Mouse (Mus musculus) hindbrain, embryonic 10.5 days (tissue): ENCODE measurements around the gene Sik2. TPM values are rescaled to one million over a fixed set of nuclear protein-coding genes. Genes with fewer than 3 reads are reported as not detected.
A peak's percentile ranks its signal among the peaks of the same experiment; 100 is the strongest.

ENCODE experiments used
- DNase-seq: peaks from one replicate; pipeline ENCODE4 v3.0.0-alpha.2; 2017; ENCODE audit warnings: low spot score
- H3K27ac ChIP-seq: fragments of 300-500 bp; sonication (generic); 2 replicates; pipeline ENCODE4 v1.5.1; 2016; ENCODE audit warnings: mild to moderate bottlenecking, moderate library complexity
- H3K27me3 ChIP-seq: fragments of 300-500 bp; sonication (generic); 2 replicates; pipeline ENCODE4 v1.6.1; 2016; ENCODE audit warnings: mild to moderate bottlenecking; ENCODE audit not compliant: poor library complexity, insufficient read depth, severe bottlenecking
- H3K36me3 ChIP-seq: fragments of 300-500 bp; sonication (generic); 2 replicates; pipeline ENCODE4 v1.6.1; 2016; ENCODE audit warnings: mild to moderate bottlenecking, moderate library complexity
- H3K4me1 ChIP-seq: fragments of 300-500 bp; sonication (generic); replicated peaks from 2 replicates; pipeline ENCODE4 v1.6.1; 2016; ENCODE audit warnings: mild to moderate bottlenecking
- H3K4me3 ChIP-seq: fragments of 300-500 bp; sonication (generic); 2 replicates; pipeline ENCODE4 v1.5.1; 2016; ENCODE audit warnings: mild to moderate bottlenecking, moderate library complexity
- H3K9me3 ChIP-seq: fragments of 300-500 bp; sonication (generic); 2 replicates; pipeline ENCODE4 v1.6.1; 2016; ENCODE audit warnings: mild to moderate bottlenecking, moderate library complexity
- WGBS: fragments of 180-500 bp; shearing (Covaris S2); methylation state at CpG from one replicate; pipeline ENCODE4 v1.1.7; 2016; 5-methylcytosine and 5-hydroxymethylcytosine counted together
- polyA plus RNA-seq: library from polyadenylated mRNA; unstranded; fragments of >200 nt; fragmentation: Nextera tagmentation; extraction: Ambion mirVana; gene quantifications from 2 replicates; pipeline ENCODE4 v1.2.1, GENCODE M21; 2016

The Sik2 gene
- polyA plus RNA-seq, 1 experiment from 2014 or later, result 14.2 TPM

GRCm38 (mm10) chr9:51019670-51020069 is 10.8 kb upstream of the Sik2 start:
- DNase-seq, result no peak
- H3K27ac ChIP-seq, result no peak overlapping the region
- no peaks in the 10 kb centered on the region for H3K27me3 ChIP-seq
- no peaks in the 10 kb centered on the region for H3K9me3 ChIP-seq
- H3K4me1 ChIP-seq, result no peaks in the 10 kb centered on the region
- H3K4me3 ChIP-seq, result no peak overlapping the region
- 80% methylated on average over 7 of the region's 7 CpGs for WGBS
- no peaks in the 10 kb centered on the region for H3K36me3 ChIP-seq

- no peak for DNase-seq
- Histone ChIP-seq H3K4me3 (no peak overlapping the region), H3K9me3 (no peaks in the 10 kb centered on the region), H3K27ac (no peak overlapping the region), H3K4me1 (no peaks in the 10 kb centered on the region), H3K27me3 (peaks cover 10% of the 10 kb centered on the region; the same call in 1 of the 2 replicates), H3K36me3 (no peaks in the 10 kb centered on the region)
- 57% methylated on average over 4 of the region's 4 CpGs for WGBS
Measured at GRCm38 (mm10) chr9:51015732-51016131, 6.9 kb upstream of the Sik2 start.

- no peak overlapping the region for H3K4me3 ChIP-seq
- peaks cover 10% of the 10 kb centered on the region for H3K4me1 ChIP-seq
- WGBS, result 82% methylated on average over 1 of the region's 1 CpGs
Measured at GRCm38 (mm10) chr9:51013644-51014043, 4.8 kb upstream of the Sik2 start.

GRCm38 (mm10) chr9:51009656-51009950 is 730 bp upstream of the Sik2 start:
- peaks cover 21% of the 10 kb centered on the region for H3K27me3 ChIP-seq
- H3K9me3 ChIP-seq, result no peaks in the 10 kb centered on the region
- H3K4me1 ChIP-seq, result peaks cover 27% of the 10 kb centered on the region
- WGBS, result 3% methylated on average over 6 of the region's 6 CpGs
- H3K4me3 ChIP-seq, result peak overlapping the region; percentile 89
- peak overlapping the region; percentile 93 for H3K27ac ChIP-seq
- H3K36me3 ChIP-seq, result no peaks in the 10 kb centered on the region
- no peak for DNase-seq

More at GRCm38 (mm10) chr9:51013644-51014043, 4.8 kb upstream of the Sik2 start:
- Histone ChIP-seq H3K27ac (no peak overlapping the region), H3K27me3 (peaks cover 21% of the 10 kb centered on the region), H3K9me3 (no peaks in the 10 kb centered on the region), H3K36me3 (no peaks in the 10 kb centered on the region)
- no peak for DNase-seq

GRCm38 (mm10) chr9:51008068-51008840 is 619 bp downstream of the Sik2 start:
- peak; percentile 64 for DNase-seq
- H3K9me3 ChIP-seq, result no peaks in the 10 kb centered on the region
- peak overlapping the region; percentile 93 for H3K27ac ChIP-seq
- H3K4me1 ChIP-seq, result peaks cover 27% of the 10 kb centered on the region
- H3K27me3 ChIP-seq, result peaks cover 21% of the 10 kb centered on the region
- under 1% methylated on average over 65 of the region's 65 CpGs for WGBS
- peak overlapping the region; percentile 89 for H3K4me3 ChIP-seq
- no peaks in the 10 kb centered on the region for H3K36me3 ChIP-seq

- H3K27ac ChIP-seq, result peak overlapping the region; percentile 93
- peaks cover 21% of the 10 kb centered on the region for H3K27me3 ChIP-seq
- peak overlapping the region; percentile 89 for H3K4me3 ChIP-seq
- 16% methylated on average over 10 of the region's 10 CpGs for WGBS
- DNase-seq, result no peak
- no peaks in the 10 kb centered on the region for H3K9me3 ChIP-seq
- H3K36me3 ChIP-seq, result no peaks in the 10 kb centered on the region
- H3K4me1 ChIP-seq, result peaks cover 27% of the 10 kb centered on the region
Measured at GRCm38 (mm10) chr9:51007726-51008067, 1.2 kb downstream of the Sik2 start.

- H3K4me1 ChIP-seq, result peaks cover 27% of the 10 kb centered on the region
- H3K27me3 ChIP-seq, result peaks cover 19% of the 10 kb centered on the region
- H3K36me3 ChIP-seq, result no peaks in the 10 kb centered on the region
- peak; percentile 46 for DNase-seq
- H3K27ac ChIP-seq, result no peak overlapping the region
- no peaks in the 10 kb centered on the region for H3K9me3 ChIP-seq
- H3K4me3 ChIP-seq, result no peak overlapping the region
- 8% methylated on average over 4 of the region's 4 CpGs for WGBS
Measured at GRCm38 (mm10) chr9:51006846-51007245, 2.0 kb downstream of the Sik2 start.

- DNase-seq, result no peak
Measured at GRCm38 (mm10) chr9:51004062-51004461, 4.8 kb downstream of the Sik2 start.

GRCm38 (mm10) chr9:50986677-50987076 is 22.2 kb downstream of the Sik2 start:
- no peak for DNase-seq
- H3K27ac ChIP-seq, result no peak overlapping the region; the same call in 1 of the 2 replicates
- H3K4me3 ChIP-seq, result no peak overlapping the region
- peaks cover 14% of the 10 kb centered on the region for H3K4me1 ChIP-seq
- H3K9me3 ChIP-seq, result no peaks in the 10 kb centered on the region
- H3K36me3 ChIP-seq, result no peaks in the 10 kb centered on the region
- H3K27me3 ChIP-seq, result no peaks in the 10 kb centered on the region

More at GRCm38 (mm10) chr9:51004062-51004461, 4.8 kb downstream of the Sik2 start:
- 0 out of 2 replicates have a peak, but pooled peaks cover 5% of the 10 kb centered on the region for H3K36me3 ChIP-seq
- 89% methylated on average over 1 of the region's 1 CpGs for WGBS
- H3K27me3 ChIP-seq, result no peaks in the 10 kb centered on the region
- H3K9me3 ChIP-seq, result no peaks in the 10 kb centered on the region
- no peak overlapping the region for H3K4me3 ChIP-seq
- H3K4me1 ChIP-seq, result peaks cover 21% of the 10 kb centered on the region
- H3K27ac ChIP-seq, result no peak overlapping the region

GRCm38 (mm10) chr9:50986123-50986522 is 22.8 kb downstream of the Sik2 start:
- WGBS, result 7% methylated on average over 8 of the region's 8 CpGs
- Histone ChIP-seq H3K4me1 (peaks cover 14% of the 10 kb centered on the region), H3K36me3 (no peaks in the 10 kb centered on the region), H3K27me3 (no peaks in the 10 kb centered on the region), H3K9me3 (no peaks in the 10 kb centered on the region), H3K27ac (no peak overlapping the region), H3K4me3 (no peak overlapping the region)
- DNase-seq, result no peak

- no peaks in the 10 kb centered on the region for H3K27me3 ChIP-seq
- peaks cover 10% of the 10 kb centered on the region for H3K4me1 ChIP-seq
- H3K27ac ChIP-seq, result no peak overlapping the region
- no peak overlapping the region for H3K4me3 ChIP-seq
- no peaks in the 10 kb centered on the region for H3K9me3 ChIP-seq
- DNase-seq, result no peak
- 88% methylated on average over 4 of the region's 4 CpGs for WGBS
- no peaks in the 10 kb centered on the region for H3K36me3 ChIP-seq
Measured at GRCm38 (mm10) chr9:50981499-50982190, 27.2 kb downstream of the Sik2 start.

- no peaks in the 10 kb centered on the region for H3K36me3 ChIP-seq
- 94% methylated on average over 7 of the region's 7 CpGs for WGBS
- no peaks in the 10 kb centered on the region for H3K9me3 ChIP-seq
- H3K4me1 ChIP-seq, result peaks cover 7% of the 10 kb centered on the region
- no peak overlapping the region for H3K27ac ChIP-seq
- DNase-seq, result no peak
- H3K4me3 ChIP-seq, result no peak overlapping the region
- H3K27me3 ChIP-seq, result no peaks in the 10 kb centered on the region
Measured at GRCm38 (mm10) chr9:50974631-50975030, 34.2 kb downstream of the Sik2 start.

GRCm38 (mm10) chr9:50970413-50970812 is 38.5 kb downstream of the Sik2 start:
- WGBS, result 91% methylated on average over 4 of the region's 4 CpGs
- no peak overlapping the region for H3K4me3 ChIP-seq

More at GRCm38 (mm10) chr9:50970413-50970812, 38.5 kb downstream of the Sik2 start:
- Histone ChIP-seq H3K4me1 (no peaks in the 10 kb centered on the region), H3K27ac (no peak overlapping the region), H3K36me3 (no peaks in the 10 kb centered on the region), H3K9me3 (no peaks in the 10 kb centered on the region), H3K27me3 (no peaks in the 10 kb centered on the region)
- no peak for DNase-seq
